ENCODE assay signal across 31 mouse cellular contexts in the genomic region with DNA sequence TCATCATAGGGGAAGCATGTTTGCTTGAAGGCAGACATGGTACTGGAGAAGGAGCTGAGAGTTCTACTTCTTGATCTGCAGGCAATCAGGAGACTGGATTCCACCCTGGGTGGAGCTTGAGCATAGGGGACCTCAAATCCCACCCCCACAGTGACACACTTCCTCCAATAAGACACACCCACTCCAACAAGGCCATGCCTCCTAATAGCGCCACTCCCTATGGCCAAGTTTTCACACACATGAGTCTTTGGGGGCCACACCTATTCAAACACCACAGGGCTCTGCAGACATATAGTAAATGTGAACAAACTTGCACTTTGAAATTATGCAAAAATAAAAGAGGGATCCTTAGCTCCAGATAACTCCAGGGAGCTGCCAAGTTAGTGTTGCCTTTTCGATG. TPM values are rescaled to one million over a fixed set of nuclear protein-coding genes. Genes with fewer than 3 reads are reported as not detected.
"Had no signal": no experiment of that assay in that cellular context is flagged by ENCODE, and none has a peak within 500 bp of the region (broad histone marks: within the 10 kb centered on the region; RNA-seq: fewer than 3 reads in every experiment).

No protein-coding gene starts in this region.

- H3K4me2 ChIP-seq: heart, embryonic 11.5 days; heart, embryonic 13.5 days; heart, embryonic 15.5 days; hindbrain, embryonic 13.5 days; hindbrain, embryonic 15.5 days; kidney, embryonic 15.5 days; limb, embryonic 13.5 days; limb, embryonic 15.5 days; liver, embryonic 12.5 days had no signal

- H3K9me3 ChIP-seq: heart, embryonic 13.5 days; heart, embryonic 15.5 days; hindbrain, embryonic 13.5 days; hindbrain, embryonic 15.5 days; kidney, embryonic 15.5 days; limb, embryonic 13.5 days; limb, embryonic 15.5 days; liver, embryonic 12.5 days had no signal

- H3K36me3 ChIP-seq: heart, embryonic 13.5 days; heart, embryonic 15.5 days; hindbrain, embryonic 13.5 days; hindbrain, embryonic 15.5 days; kidney, embryonic 15.5 days; limb, embryonic 13.5 days; limb, embryonic 15.5 days; liver, embryonic 12.5 days had no signal

- DNase-seq: gastrocnemius, adult 2 months; gastrocnemius, postnatal 10 days; gastrocnemius, postnatal 36 days; heart, adult 11 months; heart, adult 2 months; heart, postnatal 14 days; heart, postnatal 36 days; kidney, adult 11 months; kidney, adult 2 months; kidney, adult 9 months; kidney, postnatal 14 days; kidney, postnatal 36 days; left cerebral cortex, postnatal 4 days had no signal

- ATAC-seq: hindbrain, postnatal 0 days; liver, embryonic 12.5 days had no signal

- H3K27me3 ChIP-seq: heart, embryonic 13.5 days; heart, embryonic 15.5 days; hindbrain, embryonic 13.5 days; hindbrain, embryonic 15.5 days; kidney, embryonic 15.5 days; limb, embryonic 13.5 days; limb, embryonic 15.5 days; liver, embryonic 12.5 days had no signal

- H3K27ac ChIP-seq: gastrocnemius, adult 2 months; heart, adult 2 months; heart, embryonic 13.5 days; heart, embryonic 15.5 days; hindbrain, embryonic 13.5 days; hindbrain, embryonic 15.5 days; hindbrain, postnatal 0 days; kidney, embryonic 15.5 days; kidney, postnatal 0 days; layer of hippocampus, adult 2 months; left cerebral cortex, adult 2 months; limb, embryonic 13.5 days; limb, embryonic 15.5 days; liver, embryonic 12.5 days; liver, embryonic 14.5 days had no signal

- H3K4me3 ChIP-seq: gastrocnemius, adult 2 months; heart, adult 2 months; heart, embryonic 13.5 days; heart, embryonic 15.5 days; hindbrain, embryonic 13.5 days; hindbrain, embryonic 15.5 days; kidney, embryonic 15.5 days; layer of hippocampus, adult 2 months; left cerebral cortex, adult 2 months; limb, embryonic 13.5 days; limb, embryonic 15.5 days; liver, embryonic 12.5 days had no signal

- H3K9ac ChIP-seq: heart, embryonic 13.5 days; heart, embryonic 15.5 days; hindbrain, embryonic 13.5 days; hindbrain, embryonic 15.5 days; kidney, embryonic 15.5 days; limb, embryonic 13.5 days; limb, embryonic 15.5 days; liver, embryonic 12.5 days; liver, embryonic 14.5 days had no signal

- H3K4me1 ChIP-seq: heart, embryonic 13.5 days; heart, embryonic 15.5 days; hindbrain, embryonic 13.5 days; hindbrain, embryonic 15.5 days; kidney, embryonic 15.5 days; limb, embryonic 13.5 days; limb, embryonic 15.5 days; liver, embryonic 12.5 days had no signal

RNA-seq across cellular contexts. Expression of a gene that starts 19.6 kb away (rescaled TPM):
- total RNA-seq: hematopoietic stem cell, adult 5-6 weeks had no signal
- polyA plus RNA-seq: heart, embryonic 11.5 days; limb, embryonic 11.5 days; limb, embryonic 13.5 days had no signal

RNA-seq across cellular contexts. Expression of a gene that starts 52.9 kb away (rescaled TPM):
- total RNA-seq: gastrocnemius, adult 2 months; gastrocnemius, postnatal 10 days; gastrocnemius, postnatal 36 days; heart, adult 2 months; heart, postnatal 14 days; heart, postnatal 36 days; hematopoietic stem cell, adult 5-6 weeks; liver, adult 2 months had no signal
- polyA plus RNA-seq: heart, embryonic 11.5 days; heart, embryonic 13.5 days; heart, postnatal 0 days; kidney, embryonic 15.5 days; limb, embryonic 11.5 days; limb, embryonic 15.5 days; liver, embryonic 14.5 days had no signal
